Mouse (Mus musculus): ENCODE measurements around the gene Shmt1.

- TF ChIP-seq CTCF (IDR thresholded peaks at IDR 0.05; ENCODE audit: low read depth, low read length) (no peak), POLR2A (IDR thresholded peaks at IDR 0.05; ENCODE audit: extremely low read depth, insufficient read depth, low read length) (no peak)
These were observed 15.2 kb upstream of the Shmt1 start for GRCm38 (mm10) chr11:60826700-60827099.
